Mouse (Mus musculus): ENCODE results near the gene Gpank1.

The Gpank1 gene

DNA sequence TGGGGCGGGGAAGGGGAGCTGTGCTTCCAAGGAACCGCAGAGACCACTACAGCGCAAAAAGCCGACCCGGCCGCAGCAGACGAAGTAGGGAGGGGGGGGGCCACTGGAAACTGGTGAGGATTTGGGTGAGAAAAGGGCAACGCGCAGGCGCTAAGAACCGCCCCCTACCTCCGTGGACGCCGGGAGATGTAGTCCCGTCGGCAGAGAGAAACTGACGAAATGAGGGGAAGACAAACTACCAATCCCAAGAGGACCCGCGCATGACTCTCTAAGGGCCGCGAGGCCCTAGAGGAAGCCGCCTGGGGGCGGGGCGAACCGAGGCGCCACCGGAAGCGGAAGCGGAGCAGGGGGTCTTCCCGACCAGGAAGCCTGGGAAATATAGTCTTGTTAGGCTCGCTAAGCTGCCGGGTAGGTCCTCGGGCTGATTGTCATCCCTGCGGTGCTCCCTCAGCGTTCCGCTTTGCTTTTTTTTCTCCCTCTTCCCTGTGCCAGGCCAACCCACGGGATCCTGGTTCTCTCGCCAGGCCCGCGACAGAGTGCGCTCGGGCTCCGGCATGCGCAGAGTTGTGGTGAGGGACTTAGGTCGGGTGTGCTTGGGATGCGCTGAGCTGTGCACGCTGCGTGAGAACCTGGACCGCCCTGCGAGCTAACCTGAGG lies at the start of gene Gpank1:
TSS of gene Gpank1 (plus strand) at position 313 of the 657 bp plus-strand sequence.
- DNase-seq (ENCODE audit: low read depth, low spot score) = peak; percentile 98

DNA sequence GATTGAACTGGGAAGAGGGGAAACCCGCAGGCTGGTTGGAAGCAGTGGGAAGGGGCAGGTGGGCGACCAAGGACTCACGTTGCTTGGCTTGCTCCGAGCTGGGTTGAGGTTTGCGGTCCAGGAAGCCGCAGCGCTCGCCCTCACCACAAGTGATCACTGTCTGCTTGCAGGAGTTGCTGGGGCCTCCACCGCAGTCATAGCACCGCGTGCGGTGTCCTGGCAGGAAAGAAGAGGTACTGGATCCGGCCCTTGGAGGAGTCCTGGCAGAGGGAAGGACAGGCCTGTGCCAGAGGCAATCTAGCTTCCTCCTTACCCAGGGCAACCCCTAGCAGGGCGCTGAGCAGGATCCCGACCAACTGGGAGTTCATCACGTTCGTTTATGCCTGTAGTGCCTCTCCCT lies 47.2 kb upstream of the Gpank1 start:
- DNase-seq (ENCODE audit: low read depth, low spot score) = no peak

DNA sequence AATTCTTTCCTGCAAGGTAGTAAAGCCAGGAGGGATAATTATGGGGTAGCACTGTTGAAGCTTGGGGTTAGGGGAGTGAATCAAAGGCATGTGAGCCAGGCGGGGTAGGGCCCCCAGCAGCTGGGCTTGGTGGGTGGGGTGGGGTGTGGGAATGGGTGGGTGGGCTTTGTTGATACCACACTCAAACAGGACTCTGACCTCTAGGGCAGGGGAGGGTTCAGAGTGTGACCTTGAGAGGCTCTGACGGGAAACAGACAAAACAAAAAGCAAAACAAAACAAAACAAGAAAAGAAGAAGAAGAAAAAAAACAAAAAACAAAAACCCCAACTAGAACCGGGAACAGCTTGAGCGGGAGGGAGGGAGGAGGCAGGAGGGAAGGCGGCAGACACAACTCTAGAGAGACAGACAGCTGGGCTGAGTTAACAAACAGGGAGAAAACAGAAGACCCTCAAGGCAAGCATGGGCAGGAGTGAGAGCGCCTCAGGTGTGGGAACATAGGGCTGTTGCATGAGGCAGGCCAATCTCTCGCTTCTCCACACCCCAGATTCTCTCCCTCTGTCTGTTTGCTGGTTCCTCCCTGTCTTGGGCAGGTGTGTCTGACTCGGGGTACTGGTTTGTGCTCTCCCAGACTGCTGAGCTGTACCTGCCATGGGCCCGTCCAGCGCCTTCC lies 44.6 kb upstream of the Gpank1 start, which contains the start of gene Ly6g6e:
TSS of gene Ly6g6e (plus strand) at position 396 of the 670 bp plus-strand sequence.
- no peak for DNase-seq (ENCODE audit: low read depth, low spot score)

DNA sequence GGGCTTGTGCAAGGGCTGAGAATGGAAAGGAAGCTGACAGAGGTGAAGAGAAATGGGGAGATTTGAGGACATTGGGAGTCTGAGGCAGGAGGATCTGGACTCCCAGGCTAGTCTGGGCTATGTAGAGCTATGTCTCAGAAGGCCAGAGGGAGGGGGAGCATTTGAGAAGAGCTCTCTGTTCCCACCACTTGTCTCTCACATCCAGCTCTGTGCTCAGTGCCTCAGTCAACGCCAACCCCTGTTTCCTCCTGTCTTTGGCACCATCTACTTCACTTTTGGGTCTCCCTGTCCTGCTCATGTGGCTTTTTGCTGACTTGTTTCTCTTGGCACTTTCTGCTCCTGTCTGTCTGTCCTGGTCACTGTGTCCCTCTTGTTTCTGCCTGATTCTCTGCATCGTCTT lies 44.0 kb upstream of the Gpank1 start:
- no peak for DNase-seq (ENCODE audit: low read depth, low spot score)

DNA sequence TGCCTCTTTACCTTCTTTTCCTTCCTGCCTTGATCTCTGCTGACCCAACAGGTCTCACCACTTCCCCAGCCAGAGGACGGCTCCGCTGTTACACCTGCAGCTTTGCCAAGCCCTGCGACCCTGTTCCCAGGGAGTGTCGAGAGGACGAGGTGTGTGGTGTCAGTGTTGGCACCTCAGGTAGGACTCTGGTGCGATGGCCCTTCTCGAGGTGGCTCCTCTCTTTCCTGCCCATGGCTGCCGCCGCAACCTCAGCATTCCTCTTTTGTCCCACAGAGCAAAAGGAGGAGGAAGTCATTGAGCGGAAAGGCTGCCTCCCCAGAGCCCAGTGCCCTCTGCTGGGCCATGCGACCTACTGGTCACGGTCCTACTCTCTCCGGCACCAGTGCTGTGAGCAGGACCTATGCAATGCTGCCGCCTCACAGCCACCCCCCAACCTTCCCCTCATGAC lies 43.4 kb upstream of the Gpank1 start, which contains the start of gene Ly6g6d:
TSS of gene Ly6g6d (minus strand) at position 280 of the 448 bp plus-strand sequence.
- DNase-seq (ENCODE audit: low read depth, low spot score) = no peak

DNA sequence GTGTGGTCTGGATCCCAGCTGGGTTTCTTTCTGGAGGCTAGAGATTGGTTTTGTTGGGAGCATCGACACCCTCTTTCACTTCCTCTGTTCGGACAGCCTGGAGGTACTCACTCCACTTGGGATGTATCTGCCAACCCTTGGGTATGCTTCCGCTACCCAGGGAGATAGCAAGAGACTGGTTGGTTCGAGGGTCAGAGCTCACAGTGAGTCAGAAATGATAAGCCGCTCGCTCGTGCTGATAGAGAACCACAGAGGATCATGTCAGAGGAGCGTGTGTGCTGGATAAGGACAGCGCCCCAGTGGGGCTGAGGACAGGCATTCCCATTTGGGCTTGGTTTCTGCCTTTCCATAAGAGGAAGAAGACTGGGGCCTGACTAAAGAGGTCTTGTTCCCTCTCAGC lies 41.5 kb upstream of the Gpank1 start:
- DNase-seq (ENCODE audit: low read depth, low spot score) = no peak

DNA sequence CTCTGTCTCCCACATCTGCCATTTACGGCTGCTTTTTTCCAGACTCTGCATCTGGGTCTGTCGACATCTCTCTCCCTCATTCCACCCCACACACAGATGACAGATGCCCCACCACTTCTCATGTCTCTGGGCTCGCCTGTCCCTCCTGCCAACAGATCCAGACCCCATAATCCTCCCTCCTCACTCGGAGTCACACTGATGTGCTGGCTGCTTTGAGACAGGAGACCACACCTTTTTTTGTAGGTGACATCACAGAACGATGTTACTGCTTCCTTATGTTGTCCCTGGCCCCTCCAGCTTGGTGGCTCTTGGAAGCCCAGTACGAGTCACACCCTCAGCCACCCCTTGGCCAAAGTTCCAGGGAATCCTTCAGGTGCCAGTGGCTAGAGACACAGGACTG lies 41.0 kb upstream of the Gpank1 start:
- DNase-seq (ENCODE audit: low read depth, low spot score) = no peak

DNA sequence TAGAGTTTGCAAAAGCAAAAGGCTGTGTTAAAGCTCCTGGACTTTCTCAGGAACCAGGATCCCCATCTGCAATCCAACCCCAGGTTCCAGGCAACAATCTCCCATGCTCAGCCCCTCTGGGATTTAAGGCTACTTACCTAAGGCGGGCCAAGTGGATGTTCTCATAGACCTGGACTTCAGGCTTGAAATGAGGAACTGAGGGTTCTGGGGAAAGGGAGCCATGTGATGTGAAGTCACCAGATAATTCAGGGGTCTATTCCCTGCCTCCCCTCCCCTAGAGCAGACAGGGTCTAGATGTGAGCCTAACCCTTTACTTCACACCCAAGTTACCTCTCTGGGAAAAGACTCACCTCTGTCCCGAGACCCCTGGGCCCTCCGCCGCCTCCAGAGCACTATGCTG lies 40.5 kb upstream of the Gpank1 start:
- no peak for DNase-seq (ENCODE audit: low read depth, low spot score)

DNA sequence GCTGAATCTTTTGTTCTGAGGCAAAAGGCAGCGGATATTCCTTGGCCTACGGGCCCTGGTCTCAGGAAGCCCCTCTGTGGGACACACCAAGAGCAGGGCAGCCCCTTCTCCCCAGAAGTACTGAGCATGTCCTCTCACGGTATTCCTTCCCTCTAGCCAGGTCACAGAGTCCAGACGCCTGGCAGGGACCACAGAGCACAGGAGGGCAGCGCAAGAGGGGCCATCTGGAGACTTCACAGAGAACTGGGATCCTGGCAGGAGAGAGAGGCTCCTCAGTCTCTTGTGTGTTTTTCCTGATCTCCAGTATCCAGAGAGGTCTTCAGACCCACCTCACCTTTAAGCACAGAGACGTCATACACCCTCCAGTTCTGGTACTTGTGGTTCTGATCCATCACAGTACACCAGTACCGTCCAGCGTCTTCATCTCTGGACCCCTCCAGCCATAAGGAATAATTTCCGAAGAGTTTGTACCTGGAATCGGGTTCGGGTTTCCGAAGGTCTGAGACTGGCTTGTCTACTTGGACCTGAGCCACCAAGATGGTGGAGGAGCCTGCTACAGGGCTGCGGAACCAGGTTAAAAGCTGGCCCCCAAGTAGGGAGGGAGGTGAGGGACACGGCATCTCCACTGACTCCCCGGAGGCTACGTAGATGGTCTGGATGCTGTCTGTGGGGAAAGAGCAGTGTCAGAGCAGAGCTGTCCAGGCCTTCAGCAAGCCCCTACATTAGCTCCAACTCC lies 38.2 kb upstream of the Gpank1 start:
- no peak for DNase-seq (ENCODE audit: low read depth, low spot score)

DNA sequence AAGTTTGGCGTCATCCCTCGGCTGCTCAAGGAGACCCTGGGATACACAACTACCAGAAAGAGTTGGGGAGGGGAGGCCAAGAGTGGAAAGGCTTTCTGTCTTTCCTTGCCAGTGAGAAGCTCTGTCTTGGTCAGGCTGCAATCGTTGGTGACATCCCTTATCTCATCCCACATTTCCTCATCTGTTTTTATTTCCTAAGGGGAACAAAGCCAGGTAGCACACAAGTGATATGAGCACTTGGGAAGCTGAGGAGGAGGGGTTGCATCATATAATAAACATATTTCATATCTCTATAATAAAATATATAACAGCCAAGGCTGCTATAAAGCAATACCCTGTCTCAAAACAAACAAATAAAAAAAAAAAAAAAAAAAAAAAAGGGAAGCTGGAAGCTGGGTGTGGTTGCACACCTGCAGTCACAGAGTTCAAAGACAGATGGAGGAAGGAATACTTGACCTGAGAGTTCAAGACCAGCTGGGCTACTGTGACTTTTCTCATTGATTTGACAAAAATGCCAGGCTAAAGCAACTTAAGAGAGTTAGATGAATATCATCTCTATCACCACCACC lies 37.2 kb upstream of the Gpank1 start:
- no peak for DNase-seq (ENCODE audit: low read depth, low spot score)

DNA sequence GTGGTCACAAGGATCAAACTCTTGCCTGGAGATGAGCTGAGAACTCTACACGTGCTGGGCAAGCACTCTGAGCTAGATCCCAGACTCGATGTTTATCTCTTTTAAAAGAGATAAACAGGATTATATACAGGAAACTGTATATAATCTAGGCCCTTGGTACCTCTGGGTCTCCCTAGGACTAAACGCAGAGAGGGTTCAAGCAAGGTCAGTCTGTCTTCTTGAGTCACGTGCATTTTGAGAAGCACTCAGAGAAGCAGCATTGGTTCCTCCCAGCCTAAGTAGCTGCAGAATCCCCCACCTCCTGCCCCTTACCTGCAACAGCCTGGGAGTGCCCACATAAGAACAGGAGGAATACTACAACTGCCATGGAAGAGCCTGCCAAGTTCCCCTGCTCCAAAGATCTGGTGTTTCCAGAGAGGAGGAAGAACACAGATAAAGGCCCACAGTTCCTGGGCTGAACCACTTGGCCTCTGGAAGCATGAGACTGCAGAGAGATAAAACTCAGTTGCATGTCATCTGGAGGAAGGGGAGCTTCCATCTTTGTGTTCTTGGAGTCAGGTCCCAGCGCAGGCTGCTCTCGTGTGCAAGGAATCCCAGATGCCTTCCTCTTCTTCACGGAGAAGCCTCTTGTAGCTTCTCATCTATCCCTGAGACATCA lies 35.9 kb upstream of the Gpank1 start, which contains the start of gene Ly6g6f:
TSS of gene Ly6g6f (minus strand) at position 403 of the 658 bp plus-strand sequence.
- no peak for DNase-seq (ENCODE audit: low read depth, low spot score)

DNA sequence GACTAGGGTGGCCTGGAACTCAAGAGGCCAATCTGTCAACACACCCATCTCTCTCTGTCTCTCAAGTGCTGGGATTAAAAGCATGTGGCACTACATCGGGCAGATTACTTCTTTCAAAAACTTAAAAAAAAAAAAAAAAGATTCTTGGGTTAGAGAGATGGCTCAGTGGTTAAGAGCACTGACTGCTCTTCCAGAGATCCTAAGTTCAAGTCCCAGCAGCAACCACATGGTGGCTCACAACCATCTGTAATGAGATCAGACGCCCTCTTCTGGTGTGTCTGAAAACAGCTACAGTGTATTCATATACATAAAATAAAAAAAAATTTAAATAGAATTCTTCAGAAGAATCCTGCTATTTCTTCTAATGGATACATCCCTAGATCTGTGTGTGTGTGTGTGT lies 33.1 kb upstream of the Gpank1 start:
- peak; percentile 37 for DNase-seq (ENCODE audit: low read depth, low spot score)

DNA sequence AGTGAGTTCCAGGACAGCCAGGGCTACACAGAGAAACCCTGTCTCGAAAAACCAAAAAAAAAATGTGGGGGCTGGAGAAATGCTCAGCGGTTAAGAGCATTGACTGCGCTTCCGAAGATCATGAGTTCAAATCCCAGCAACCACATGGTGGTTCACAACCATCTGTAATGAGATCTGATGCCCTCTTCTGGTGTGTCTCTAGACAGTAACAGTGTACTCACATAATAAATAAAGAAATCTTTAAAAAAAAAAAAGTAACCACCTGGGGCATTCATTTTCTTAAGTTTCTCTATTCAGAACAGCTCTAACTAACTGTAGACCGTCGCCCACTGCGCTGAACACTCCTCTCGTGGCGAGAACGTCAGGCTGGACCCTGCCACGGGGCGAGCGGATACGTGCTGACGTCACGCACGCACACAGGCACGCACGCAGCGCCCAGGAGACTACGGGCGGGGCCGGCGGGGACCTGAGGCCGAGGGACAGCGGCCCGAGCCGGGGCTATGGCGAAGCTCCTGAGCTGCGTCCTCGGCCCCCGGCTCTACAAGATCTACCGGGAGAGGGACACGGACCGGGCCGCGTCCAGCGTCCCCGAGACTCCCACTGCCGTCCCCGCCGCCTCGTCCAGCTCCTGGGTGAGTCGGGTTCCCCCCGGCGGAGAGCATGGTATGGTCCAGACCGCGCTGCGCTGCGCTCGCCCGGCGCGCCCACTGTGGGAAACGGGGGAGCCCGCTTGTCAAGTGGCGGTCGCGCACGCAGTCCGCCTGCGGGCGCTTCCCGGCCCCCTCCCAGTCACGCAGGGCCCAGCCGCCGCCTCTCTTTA lies 32.2 kb upstream of the Gpank1 start, which contains the start of gene Abhd16a:
TSS of gene Abhd16a (plus strand) at position 439 of the 820 bp plus-strand sequence.
- peak; percentile 96 for DNase-seq (ENCODE audit: low read depth, low spot score)

DNA sequence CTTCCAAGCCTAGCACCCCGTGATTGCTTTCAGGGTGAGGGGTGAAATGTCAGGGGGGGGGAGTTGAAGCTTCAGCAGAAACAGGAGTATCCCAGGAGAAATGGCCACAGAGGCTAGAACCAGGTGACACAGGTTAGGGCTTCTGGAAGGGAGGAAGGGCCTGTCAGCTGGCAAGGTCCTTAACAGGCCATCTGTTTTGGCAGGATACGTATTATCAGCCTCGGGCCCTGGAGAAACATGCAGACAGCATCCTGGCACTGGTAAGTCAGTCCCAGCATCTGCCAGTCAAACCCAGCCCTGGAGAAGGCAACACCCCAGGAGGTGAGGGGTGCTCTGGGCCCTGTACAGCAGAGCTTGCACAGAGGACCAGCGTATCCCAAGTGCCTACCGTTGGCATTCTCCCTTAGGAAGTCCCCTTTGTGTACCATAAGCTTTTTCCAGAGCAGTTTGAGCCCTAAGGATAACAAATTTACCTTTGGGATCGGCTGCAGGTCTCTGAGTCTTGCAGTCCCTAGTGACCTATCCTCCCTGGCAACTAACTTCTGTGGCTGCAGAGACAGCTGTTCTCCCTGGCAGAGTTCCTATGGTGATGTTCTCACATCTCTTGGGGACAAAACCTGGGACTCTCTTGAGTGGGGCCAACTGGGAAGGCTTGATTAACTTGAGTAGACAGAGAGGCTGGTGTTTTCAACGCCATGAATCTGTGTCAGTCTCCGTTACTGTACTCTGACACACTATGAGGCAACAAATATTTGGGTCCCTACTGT lies 30.9 kb upstream of the Gpank1 start:
- DNase-seq (ENCODE audit: low read depth, low spot score) = no peak

DNA sequence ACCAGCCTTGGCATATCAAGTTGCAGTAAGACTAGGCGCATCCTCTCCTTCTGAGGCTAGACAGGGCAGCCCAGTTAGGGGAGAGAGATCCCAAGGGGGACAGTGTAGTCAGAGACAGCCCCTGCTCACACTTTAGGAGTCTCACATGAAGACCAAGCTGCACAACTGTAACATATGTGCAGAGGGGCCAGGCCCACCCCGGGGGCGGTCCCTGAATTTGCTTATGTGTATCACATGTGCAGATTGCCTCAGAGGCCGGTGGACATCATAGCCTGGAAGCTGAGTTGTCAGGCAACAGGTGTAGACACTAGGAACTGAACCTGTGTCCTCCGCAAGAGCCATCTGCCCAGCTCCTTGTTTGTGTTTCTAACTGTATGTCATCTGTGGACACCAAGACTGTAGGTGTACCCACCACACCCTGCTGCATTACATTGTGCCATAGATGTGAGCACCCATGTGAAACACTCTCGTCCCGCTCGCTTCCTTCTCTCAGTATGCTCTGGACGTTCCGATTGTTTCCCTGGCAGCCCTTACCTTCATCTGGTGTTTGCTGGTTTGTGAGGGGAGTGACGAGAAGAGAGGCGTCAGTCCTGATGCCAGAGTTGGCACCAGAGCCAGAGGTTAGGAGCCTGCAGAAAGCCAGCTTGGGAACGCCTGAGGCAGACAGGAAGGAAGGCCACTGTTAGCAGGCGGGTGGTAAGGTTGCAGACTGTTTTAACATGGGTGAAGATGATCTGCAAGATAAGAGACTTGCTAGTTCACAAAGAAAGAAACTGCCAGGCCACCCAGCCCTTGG lies 28.7 kb upstream of the Gpank1 start:
- no peak for DNase-seq (ENCODE audit: low read depth, low spot score)

DNA sequence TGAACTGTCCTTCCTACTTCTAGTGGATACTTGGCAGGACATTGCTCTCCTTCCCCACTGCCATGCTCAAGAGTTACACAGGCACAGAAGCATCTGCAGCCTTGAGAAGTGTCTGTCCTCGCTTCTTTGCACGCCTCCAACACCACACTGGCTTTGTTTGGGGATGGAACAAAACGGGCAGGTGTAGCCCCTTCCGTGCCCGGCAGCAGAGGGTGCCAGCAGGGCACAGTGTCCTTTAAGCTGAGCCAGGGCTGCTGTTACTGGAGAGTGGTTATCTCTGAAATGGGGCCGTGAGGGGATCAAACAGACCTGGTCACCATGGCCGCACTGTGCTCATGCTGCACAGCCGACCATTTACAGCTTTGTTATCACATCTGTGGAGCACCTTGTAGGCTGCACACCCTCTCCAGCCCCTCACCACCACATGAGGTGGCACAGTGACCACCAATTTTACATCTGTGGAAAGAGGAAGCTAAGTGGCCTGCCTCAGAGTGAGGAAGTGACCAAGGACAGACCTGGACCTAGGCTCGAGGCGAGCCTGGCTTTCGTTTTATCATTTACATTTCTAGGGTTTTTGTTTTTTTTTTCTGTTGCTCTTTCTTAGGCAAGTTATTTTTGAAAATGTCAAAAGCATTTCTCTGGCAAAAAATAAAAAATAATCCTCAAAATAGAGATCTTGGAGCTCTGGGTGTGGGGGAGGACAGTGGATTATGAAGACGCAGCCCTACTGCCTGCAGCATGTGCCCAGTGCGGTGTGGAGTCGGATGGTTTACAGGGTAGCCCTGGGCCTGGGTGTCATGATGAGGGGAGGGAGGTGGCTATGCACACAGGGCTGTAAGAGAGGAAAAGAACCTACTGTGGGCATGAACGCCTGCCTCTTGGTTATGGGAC lies 26.5 kb upstream of the Gpank1 start:
- no peak for DNase-seq (ENCODE audit: low read depth, low spot score)

DNA sequence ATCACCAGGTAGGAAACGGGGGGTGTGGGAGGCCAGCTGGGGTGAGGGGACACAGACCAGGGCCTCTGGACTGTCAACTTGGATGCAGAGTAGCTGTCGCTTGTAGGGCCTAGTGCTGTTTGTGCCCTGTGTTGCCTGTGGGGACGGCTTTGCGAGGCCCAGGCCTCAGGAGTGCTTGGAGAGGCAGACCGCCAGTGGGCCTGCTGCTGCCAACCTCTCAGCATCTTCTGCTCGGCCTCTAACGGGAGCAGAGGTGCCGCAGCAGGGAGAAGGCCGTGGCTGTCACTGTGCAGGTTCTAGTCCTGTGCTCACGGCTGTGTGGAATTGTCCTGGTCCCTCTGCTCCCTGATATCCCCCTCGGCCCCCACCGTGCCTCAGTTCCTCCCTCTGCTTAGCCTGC lies 24.7 kb upstream of the Gpank1 start:
- DNase-seq (ENCODE audit: low read depth, low spot score) = no peak

DNA sequence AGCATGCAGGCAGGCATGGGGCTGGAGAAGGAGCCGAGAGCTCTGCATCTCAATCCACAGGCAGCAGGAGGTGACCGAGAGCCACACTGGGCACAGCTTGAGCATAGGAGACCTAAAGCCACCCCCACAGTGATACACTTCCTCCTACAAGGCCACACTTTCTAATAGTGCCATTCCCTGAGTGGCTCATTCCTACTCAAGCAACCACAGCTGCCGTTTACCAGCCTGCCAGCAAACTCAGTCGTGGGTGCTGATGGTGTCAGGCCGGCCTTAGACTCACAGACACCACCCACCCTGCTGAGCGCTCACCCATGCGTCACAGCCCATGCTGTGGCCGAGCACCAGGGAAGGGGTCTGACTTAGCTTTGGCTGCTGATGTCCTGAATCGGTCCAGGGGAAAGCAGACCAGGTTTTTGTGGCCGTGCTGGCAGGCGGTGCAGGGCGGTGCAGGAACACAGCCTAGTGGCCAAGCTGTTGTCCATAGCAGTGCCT lies 24.0 kb upstream of the Gpank1 start:
- no peak for DNase-seq (ENCODE audit: low read depth, low spot score)

Data from CD4-positive, CD25-positive, alpha-beta regulatory T cell, adult 2 months (primary cell).